Mouse (Mus musculus) CD8-positive naive resting alpha-beta T cell, adult 2 months (primary cell): Measurements from ENCODE around the gene Cep170b.

Source experiments
- DNase-seq, 2 experiments: peaks; one replicate each; pipeline ENCODE4 v3.0.0; 2022; ENCODE audit warnings: low read depth in 2 of 2, low spot score in 2 of 2

Cep170b gene

DNA sequence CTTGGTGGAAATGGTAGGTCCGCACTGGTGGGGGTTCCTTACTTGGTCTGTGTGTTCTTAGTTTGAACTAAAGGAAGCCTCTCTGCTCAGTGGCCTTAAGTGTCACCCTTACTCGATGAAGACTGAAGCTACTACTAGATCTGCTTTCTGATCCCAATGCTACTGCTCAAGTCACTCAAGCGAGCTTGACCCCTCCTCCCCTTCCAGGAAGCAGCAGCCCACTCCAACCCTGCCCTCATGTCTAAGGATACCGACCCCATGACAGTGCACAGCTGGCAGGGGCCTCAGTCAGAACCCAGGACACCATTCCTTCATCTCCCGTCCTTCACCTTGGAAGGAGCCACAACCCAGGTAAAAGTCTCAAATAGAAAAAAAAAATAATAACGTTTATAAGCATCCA lies at the start of gene Cep170b:
Cep170b (plus strand) TSS at position 240 of the 400 bp plus-strand sequence.
- no peak for DNase-seq

DNA sequence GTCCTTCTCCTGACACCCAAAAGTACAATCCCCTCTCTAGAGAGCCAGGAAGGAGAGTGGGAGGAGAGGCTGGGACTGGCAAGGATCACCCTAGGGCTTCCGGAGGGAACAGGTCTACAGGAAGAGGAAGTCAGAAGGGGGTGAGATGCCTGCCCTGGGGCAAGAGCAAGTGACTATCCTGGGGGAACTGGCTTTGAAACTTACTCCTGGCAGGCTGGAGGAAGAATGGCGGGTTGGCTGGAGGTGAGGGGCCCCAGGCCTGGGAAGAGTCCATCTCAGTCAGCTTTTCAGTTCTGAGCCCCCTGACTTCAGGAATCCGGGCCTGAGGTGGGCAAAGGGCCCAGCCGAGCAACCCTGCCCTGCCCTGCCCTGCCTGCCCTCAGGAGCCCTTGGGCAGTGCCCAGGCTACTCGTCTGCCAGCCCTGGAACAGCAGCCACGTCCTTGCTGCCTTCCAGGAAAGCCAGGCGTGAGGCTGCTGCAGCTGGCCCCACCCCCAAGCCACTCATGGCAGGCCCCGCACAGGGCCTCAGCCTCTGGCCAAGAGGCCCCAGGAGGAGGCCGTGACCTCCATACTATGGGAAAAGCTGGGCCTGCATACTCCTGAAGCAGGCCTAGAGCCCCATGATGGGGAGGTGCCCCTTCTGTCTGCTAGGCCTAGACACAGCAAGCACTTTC lies 49.4 kb upstream of the Cep170b start:
- no peak for DNase-seq

DNA sequence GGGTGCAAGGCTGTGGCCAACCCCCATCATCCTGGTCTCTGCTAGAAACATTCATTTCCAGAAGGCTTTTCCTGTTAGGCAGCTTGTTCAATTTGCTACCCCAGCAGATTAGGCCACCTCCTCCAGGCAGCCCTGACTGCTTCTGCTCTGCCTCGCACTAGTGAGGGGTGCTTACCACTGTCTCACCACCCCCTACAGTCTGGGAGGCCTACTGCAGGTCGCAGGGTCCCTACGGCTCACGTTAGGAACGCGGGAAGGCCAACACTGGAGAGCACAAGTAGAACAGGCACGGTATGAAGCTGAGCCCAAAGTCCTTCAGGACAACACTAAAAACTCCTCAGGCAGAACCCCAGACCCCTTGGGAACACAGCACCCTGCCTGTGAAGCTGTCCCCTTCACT lies 48.4 kb upstream of the Cep170b start:
- DNase-seq = no peak

DNA sequence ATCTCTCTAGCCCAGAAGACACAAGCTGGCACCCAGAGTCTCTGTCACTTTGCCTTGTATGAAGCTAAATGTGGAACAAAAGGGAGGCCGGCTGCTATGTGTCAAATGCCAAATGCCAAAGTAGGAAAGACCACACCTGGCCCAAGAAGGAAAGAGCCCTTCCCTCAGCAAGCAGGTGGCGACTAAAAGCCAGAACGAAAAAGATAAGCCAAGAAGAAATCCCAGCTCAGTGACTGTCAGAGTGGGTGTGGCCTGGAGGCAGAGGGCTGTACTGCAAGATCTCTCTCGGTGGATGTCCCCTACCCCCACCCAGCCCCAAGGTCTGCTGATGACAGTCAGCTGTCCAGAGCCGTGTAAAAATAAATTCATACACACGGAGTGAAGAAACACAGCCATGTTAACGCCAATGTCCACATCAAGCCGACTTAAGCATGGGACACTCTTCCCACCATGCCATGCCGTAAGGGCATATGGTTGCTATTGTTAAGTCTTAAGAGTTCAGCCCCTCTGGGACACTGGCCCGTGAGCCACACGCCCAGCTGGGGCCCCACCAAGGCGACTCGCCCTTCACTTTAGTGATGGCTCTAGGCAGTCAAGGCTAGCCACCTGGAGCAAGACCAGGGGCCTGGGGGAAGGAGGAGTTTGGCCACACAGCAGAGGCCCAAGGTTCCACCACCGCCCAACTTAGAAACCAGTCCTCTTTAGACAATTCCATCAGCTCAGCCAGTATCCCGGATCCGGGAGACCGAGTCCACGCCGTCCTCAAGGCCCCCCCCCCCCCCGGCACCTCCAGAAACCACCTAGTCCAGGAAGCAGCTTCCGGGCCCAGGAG lies 47.3 kb upstream of the Cep170b start:
- peak in 1 of 2 experiments; percentile 21 for DNase-seq

DNA sequence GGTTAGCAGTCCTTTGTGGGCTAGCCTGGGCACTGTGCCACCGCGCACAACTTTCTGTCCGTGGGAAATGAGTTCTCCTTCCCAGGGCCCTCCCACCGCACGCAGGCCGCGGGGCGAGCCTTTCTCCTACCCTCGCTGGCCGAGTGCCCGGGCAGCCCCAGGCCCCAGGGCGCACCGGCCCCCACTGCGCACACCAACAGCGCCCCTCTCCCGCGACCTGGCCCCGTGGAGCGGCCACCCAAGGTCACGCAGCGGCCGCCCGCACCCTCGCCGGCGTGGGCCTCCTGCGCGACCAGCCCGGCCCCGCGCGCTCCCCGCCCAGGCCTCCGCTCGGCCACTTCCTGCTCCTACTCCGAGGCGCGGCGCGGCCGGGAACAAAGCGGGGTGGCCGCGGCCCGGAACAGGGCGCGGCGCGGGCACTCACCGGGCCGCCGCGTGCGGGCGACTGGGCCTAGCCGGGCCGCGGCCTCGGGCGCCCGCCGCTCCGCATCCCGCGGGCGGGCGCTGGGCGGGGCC lies 46.6 kb upstream of the Cep170b start:
- no peak for DNase-seq

DNA sequence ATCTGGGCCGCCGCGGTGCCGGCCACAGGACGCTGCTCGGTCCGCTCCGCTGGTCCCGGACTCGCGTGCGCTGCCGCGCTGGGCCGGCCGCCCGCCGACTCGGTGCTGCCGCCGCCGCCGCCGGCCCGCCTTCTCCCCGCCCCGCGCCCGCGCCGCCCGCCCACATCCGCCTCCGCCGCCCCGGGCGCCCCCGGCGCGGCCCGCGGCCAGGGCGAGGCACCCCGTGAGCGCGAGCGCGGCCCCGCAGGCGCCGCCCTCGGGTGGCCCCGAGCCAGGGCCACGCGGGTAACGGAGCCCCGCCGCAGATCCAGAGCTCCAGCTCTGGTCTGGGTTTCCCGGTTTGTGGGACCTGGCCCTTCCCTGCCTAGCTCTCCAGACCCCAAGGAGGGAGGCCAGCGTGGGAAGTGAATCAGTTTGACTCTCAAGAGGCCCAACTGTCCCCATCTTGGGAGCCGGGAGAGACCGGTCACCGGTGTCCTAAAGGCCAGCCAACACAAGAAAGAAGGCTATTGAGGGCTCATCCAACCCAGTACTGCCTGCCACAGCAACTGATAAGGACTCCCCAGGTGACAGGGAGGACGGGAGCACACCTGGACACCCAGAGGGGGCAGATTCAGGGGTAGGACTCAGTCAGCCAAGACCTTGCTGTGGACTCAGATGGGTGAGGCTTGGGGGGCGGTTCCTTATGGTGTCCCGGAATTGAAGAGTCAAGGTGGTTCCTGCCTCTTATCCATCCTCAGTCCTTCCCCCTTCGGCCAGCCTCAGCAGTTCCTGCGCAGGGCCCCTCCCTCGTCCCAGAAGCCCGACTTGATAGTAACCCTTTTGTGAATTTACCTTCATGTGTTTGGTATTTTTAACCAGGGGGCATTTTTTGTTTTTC lies 45.9 kb upstream of the Cep170b start, which contains the start of gene Akt1:
Akt1 (minus strand) TSS at position 753 of the 880 bp plus-strand sequence.
- DNase-seq = peak in 1 of 2 experiments; percentile 28

DNA sequence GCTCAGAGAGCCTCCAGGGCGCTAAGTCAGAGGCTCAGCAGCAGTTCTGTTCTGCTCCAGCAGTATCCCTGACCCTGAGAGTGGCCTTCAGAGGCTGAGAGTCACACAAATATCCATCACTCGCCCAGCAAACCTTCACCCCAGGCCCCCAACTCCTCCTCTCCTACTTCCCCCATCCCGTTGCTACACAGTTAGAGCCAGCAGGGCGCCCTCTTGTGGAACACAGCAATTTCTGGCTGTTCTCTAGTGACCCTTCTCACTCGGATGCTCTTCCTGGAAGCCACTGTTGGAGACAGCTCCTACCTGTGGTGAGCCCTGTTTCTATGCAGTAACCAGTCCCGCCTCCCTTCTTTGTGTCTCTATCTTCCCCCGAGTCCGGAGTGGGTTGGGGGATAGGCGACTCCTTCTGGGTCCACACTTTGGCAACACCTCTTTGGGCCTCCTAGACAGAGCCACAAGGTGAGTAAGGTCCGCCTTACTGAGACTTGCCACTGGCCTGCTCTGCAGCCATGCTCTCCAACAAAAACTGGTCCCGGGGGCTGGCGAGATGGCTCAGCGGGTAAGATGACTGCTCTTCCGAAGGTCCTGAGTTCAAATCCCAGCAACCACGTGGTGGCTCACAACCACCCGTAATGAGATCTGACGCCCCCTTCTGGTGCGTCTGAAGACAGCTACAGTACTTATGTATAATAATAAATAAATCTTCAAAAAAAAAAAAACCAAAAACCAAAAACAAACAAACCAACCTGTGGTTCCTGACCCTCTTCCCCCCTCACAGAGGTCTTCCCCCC lies 44.8 kb upstream of the Cep170b start:
- peak; percentile 79 to 87 for DNase-seq

DNA sequence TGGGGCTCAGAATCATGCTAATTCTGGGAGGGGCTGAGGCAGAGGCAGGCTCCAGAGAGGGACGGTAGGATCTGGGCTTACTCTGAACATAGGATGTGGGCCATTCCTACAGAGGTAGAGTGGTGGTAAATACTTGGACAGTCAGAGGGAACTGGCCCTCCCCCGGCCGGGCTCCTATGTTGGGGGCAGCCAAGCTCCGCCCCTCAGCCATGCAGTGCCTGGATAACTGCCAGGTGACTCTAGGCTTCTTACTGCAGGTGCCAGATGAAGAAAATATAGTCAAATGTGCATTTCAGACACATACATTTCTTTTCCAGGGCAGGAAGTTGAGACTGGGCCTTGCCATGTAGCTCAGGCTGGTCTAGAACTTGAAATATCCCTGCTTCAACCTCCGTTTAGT lies 43.2 kb upstream of the Cep170b start:
- no peak for DNase-seq

DNA sequence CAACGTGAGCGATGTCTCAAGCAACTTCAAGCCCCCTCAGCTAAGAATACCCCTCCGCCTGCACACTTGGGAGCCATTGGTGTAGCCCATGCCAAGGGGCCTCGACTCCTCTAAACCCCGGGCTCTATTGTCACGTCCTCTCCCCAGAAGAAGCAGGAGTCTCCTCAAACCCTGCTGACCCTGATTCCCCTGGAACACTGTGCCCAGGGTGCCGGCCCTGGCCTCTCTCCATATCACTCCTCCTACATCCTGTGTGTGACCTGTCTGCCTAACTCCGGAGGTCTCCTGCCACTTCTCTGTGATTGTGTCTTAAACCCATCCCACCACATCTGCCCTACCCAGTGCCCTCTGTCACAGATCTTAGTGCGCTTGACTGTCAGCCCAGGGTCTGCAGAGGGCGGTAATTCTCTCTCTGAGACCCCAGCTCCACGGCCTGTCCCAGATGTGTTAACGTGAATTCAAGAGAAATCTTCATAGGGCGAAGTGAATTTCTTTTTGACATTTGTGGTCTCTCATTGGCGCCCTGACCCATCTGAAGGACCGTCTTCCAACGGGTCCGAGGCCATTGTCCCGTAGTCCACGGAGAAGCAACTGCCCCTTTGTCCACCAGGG lies 42.2 kb upstream of the Cep170b start:
- no peak for DNase-seq

DNA sequence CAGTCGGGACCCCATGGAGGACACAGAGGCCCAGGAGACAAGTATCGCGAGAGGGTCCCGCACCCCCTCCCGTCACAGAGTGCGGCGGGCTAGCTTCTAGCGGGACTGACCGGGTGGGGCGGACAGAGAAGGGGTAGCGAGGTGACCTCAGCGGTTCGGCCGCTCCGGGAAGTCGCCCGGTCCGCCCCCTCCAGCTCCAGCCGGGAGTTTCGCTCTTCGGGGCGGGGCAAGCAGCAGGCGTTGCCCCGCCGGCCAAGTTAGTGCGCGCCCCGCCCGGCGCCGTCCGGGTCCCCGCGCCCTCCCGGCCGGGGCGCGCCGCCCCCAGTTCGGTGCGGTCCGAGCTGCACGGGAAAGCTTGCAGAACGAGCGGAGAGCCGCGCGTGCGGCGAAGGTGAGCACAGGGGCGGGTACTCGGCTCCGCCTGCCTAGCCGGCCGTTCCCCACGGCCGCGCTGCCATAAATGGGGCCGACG lies 41.7 kb upstream of the Cep170b start, which contains the start of gene Zbtb42:
Zbtb42 (plus strand) TSS at position 274 of the 472 bp plus-strand sequence.
- peak in 1 of 2 experiments; percentile 15 for DNase-seq

DNA sequence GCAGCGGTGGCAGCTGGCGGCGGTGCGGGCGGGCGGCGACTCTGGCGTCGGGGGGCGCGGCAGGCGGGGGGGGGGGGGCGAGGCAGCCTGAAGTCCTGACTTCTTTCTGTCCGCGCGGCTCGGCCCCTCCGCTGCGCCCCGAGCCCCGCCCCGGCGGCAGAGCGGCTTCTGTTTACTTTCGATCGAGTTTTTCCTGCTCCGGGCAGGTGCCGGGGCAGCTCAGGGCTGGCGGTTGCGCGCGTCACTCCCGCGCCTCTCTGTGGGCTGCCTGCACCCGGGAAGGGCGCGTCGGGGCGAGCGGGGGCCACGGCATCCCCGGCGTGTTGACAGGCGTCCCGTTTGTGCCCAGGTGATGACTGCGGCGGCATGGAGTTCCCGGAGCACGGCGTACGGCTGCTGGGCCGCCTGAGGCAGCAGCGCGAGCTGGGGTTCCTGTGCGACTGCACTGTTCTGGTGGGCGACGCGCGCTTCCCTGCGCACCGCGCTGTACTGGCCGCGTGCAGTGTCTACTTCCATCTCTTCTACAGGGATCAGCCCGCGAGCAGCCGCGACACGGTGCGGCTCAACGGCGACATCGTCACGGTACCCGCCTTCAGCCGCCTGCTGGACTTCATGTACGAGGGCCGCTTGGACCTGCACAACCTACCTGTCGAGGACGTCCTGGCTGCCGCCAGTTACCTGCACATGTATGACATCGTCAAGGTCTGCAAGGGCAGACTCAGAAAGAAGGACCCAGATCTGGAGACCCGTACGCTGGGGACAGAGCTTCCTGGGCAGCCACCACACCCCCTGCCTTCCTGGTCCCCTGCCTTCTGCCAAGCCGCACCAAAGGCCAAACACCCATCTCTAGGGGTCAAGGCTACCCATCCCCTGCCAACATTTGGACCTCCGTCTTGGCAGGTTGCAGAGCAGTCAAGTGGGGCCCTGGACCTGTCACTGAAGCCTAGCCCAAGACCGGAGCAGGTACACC lies 40.9 kb upstream of the Cep170b start:
- DNase-seq = peak; percentile 22 to 30

DNA sequence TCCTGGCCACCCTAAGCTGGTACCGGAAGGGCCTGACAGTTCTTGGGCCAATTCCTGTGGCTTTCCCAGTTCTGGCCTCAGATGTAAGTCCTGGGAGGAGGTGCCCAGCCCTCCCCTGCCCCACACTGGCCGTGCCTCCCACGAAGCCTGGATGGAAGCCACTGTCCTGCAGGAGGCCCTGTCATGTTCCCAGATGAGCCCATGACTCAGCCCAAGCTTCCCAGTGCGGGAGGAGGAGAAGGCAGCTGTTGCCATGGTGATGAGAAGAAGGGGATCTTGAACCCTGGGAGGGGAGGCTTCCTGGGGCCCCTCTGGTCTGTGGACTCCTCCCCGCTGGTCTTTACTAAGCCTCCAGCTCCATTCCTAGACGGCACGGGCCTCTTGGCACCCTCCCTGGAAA lies 36.9 kb upstream of the Cep170b start:
- DNase-seq = no peak

DNA sequence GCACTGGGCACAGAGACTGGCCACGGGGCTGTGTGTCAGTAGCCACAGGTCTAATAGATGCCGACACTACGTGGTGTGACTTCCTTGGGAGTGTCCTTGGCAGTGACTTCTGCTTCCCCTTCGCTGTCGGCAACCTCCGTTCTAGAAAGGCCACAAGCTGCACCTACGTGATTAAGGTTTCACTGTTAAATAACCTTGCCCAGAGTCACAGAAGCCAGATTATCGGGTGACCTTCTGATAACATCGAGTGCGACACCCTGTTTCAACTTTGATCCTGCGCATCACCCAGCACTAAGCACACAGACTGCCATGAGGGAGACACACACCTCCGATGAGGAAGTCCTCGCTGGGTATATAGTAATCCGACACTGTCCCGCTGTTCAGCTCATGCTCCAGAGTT lies 31.8 kb upstream of the Cep170b start:
- DNase-seq = no peak

DNA sequence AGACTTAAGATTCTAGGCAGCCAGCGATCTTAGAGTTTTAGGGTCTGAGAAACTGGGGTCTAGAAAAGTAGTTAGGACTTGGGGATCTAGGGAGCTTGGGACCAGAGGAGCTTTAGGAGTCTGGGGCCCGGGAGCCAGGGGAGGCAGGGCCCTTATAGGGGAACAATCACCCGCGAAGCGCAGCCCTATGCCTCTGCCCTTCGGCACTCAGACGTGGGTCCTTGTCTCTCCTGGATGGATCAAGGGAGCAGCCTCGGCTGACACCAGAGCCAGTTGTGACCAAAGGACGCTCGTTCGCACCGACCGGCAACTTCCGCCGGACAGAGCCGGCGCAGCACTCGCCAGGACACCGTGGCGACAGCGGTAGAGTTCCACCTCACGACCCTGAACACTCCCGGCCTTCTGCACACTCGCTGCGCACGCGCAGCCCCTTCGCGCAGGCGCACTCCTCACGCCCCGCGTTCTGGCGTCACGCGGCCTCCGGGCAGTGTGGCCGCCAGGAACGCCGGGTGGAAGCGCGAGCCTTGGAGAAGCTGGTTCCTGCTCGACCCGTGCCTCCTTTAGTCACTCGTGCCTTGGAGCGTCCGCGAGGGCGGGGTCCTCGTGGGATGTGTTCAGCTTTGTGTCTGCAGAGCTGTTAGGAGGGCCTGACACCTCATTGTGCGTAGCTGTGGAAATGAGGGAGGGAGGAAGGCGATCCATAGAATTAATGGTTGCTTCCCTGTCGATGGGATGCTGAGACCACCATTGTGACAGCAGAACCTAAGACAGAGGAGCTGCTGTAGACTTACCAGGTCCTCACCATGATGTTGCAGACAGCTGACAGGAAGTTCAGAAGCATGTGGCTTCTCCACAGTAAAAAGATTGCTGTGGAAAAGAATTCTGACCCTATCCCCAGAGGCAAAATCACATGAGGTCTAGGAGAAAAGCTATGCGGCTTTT lies 26.8 kb upstream of the Cep170b start:
- DNase-seq = peak; percentile 81 to 86

DNA sequence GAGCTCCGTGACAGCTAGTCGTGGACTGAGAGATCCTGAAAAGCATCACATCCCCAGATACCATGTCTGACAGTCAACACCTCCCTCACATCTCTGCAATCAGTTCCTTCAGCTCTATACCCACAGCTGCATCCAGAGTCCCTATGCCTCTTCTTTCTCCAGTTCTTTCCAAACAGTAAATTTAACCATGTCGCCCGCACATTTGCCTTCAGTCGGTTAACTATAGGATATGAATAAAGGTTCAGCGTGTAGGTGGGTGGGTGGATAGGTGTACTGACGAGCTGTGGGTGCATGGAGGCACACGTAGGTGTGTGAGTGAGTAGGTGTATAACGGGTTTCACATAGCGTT lies 26.2 kb upstream of the Cep170b start:
- DNase-seq = no peak

DNA sequence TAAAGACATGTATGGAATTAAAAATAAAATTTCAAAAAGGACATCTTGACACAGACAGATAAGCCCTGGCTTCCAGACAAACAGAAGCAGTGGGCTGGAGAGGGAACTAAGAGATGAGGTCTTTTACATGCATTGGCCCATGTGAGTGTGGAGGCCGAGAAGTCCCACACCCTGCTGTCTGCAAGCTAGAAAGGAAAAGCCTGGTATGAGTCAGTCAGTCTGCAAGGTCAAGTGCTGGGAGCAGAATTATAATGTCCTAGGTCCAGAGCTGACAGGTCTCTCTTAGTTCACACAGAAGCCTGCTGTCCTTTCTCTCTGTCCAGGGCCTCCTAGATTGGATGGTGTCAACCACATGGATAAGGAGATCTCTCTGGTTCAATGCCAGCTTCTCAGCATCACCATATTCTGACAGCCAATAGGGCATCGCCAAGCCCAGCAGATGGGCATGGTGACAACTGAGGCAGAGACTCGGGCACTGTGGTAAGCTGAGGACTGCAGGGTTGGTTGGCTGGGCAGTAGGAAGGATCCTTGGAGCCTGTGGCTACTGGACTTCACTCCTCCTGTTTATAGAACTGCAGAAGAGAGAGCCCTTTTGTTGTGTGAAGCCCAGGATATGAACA lies 23.3 kb upstream of the Cep170b start:
- DNase-seq = no peak

DNA sequence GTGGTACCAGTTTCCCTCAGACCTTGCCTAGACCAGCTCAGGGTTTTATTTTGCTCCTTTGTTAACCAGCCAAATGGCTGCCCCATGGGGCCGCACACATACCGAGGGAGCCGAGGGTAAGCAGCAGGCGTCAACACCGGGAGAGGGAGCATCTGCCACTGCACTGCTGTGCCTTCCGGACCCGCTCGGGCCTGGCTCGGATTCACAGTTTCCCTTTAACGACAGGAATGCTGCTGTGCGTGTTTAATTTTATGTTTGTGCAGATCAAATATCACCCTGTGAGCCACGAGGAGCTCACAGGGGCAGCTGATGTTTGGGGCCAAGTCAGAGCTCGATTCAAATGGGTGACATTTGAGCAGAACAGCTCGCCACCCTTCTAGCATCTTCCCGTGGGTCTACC lies 19.7 kb upstream of the Cep170b start:
- no peak for DNase-seq
